Mouse (Mus musculus) heart, adult 18-20 months (tissue): ENCODE data around the gene Daxx. TPM values are rescaled to one million over a fixed set of nuclear protein-coding genes. Genes with fewer than 3 reads are reported as not detected.
"Not testable (repeated sequence)": the region's sequence is repeated elsewhere in the genome, so short reads cannot be mapped to it uniquely, and the experiment has no call there.

Experiments used
- DNase-seq, 2 experiments: peaks; one replicate each; pipeline ENCODE4 v3.0.0; 2021 to 2022; ENCODE audit warnings: mixed read lengths in 1 of 2
- long read RNA-seq, 2 experiments: library from polyadenylated mRNA; stranded (forward); transcript quantifications; one replicate each; pipeline ENCODE4 v2.0.0; 2021
- total RNA-seq, 2 experiments: library from RNA; stranded (reverse); gene quantifications; 2 replicates each; pipeline ENCODE4 v1.2.3; 2021

Gene Daxx
- 10 to 100 TPM; 12.3 to 20.7 TPM for total RNA-seq
- long read RNA-seq, experiment 1, transcript Daxx-201 (8 exons, 2,581 nt), result major isoform, 7 of 10 reads
- long read RNA-seq, experiment 1, partial matches to known transcripts, result 3 of 10 reads
- long read RNA-seq, experiment 1, other reads (novel, unspliced or antisense), result 0 of 10 reads
- long read RNA-seq, experiment 2, transcript Daxx-201 (8 exons, 2,581 nt), result major isoform, 6 of 6 reads
- long read RNA-seq, experiment 2, partial matches to known transcripts, result 0 of 6 reads
- long read RNA-seq, experiment 2, other reads (novel, unspliced or antisense), result 0 of 6 reads

- DNase-seq, result peak; percentile 98 to 99
Measured at GRCm38 (mm10) chr17:33909077-33909868, at the start of gene Daxx. Gene Daxx (plus strand): TSS chr17:33909414.

- DNase-seq, result peak; percentile 31 to 37
Measured at GRCm38 (mm10) chr17:33865330-33866030, 43.7 kb upstream of the Daxx start.

GRCm38 (mm10) chr17:33873537-33873936 is 35.7 kb upstream of the Daxx start, which contains the start of gene Gm7029:
Gene Gm7029 (plus strand): TSS chr17:33873837.
- not testable (repeated sequence) for DNase-seq

GRCm38 (mm10) chr17:33874411-33874810 is 34.8 kb upstream of the Daxx start:
- peak in 1 of 2 experiments; percentile 10 for DNase-seq

- DNase-seq, result not testable (repeated sequence)
Measured at GRCm38 (mm10) chr17:33875797-33876196, 33.4 kb upstream of the Daxx start.

GRCm38 (mm10) chr17:33884320-33884719 is 24.9 kb upstream of the Daxx start:
- DNase-seq, result not testable (repeated sequence)

- DNase-seq, result not testable (repeated sequence)
Measured at GRCm38 (mm10) chr17:33887802-33888201, 21.4 kb upstream of the Daxx start.

GRCm38 (mm10) chr17:33888230-33888629 is 21.0 kb upstream of the Daxx start:
- not testable (repeated sequence) for DNase-seq

GRCm38 (mm10) chr17:33889941-33890532 is 19.2 kb upstream of the Daxx start:
- peak in 1 of 2 experiments; percentile 10 for DNase-seq

- peak; percentile 99 to 100 for DNase-seq
Measured at GRCm38 (mm10) chr17:33890533-33891059, 18.6 kb upstream of the Daxx start, which contains the start of gene Kifc1. Gene Kifc1 (minus strand): TSS chr17:33890661.

- no peak for DNase-seq
Measured at GRCm38 (mm10) chr17:33891357-33891756, 17.9 kb upstream of the Daxx start.

- not testable (repeated sequence) for DNase-seq
Measured at GRCm38 (mm10) chr17:33891892-33892291, 17.3 kb upstream of the Daxx start.

- DNase-seq, result no peak
Measured at GRCm38 (mm10) chr17:33892429-33892828, 16.8 kb upstream of the Daxx start.

- not testable (repeated sequence) for DNase-seq
Measured at GRCm38 (mm10) chr17:33893011-33893410, 16.2 kb upstream of the Daxx start.

GRCm38 (mm10) chr17:33897114-33897794 is 12.0 kb upstream of the Daxx start:
- peak in 1 of 2 experiments; percentile 63 for DNase-seq

GRCm38 (mm10) chr17:33898193-33898592 is 11.0 kb upstream of the Daxx start:
- peak; percentile 17 to 62 for DNase-seq

GRCm38 (mm10) chr17:33899642-33900041 is 9.6 kb upstream of the Daxx start:
- DNase-seq, result no peak

GRCm38 (mm10) chr17:33900281-33900988 is 8.8 kb upstream of the Daxx start:
- no peak for DNase-seq

- no peak for DNase-seq
Measured at GRCm38 (mm10) chr17:33900989-33901314, 8.3 kb upstream of the Daxx start.

GRCm38 (mm10) chr17:33901653-33902052 is 7.6 kb upstream of the Daxx start:
- DNase-seq, result no peak

GRCm38 (mm10) chr17:33902079-33902478 is 7.1 kb upstream of the Daxx start:
- no peak for DNase-seq
